ENCODE assay signal across 14 mouse cellular contexts in genomic region chr16:45222771-45223170, GRCm38 (mm10).
DNase-seq lines count a peak whose midpoint lies in the region.
"Had no signal": no experiment of that assay in that cellular context is flagged by ENCODE, and none has a peak within 500 bp of the region (broad histone marks: within the 10 kb centered on the region; RNA-seq: fewer than 3 reads in every experiment).

No protein-coding gene starts in this region.

- DNase-seq in spleen, postnatal 36 days (ENCODE audit: low spot score in 2 of 2): peak; percentile 69 to 76
- DNase-seq in spleen, adult 18-20 months: no peak
- peak; percentile 16 for DNase-seq in 416B (ENCODE audit: low read depth)
- DNase-seq in CD4-positive helper T cell, adult 2 months (ENCODE audit: low read depth, low spot score): peak; percentile 64
- DNase-seq in naive thymus-derived CD4-positive, alpha-beta T cell, adult 2 months (ENCODE audit: low read depth): peak; percentile 59
- no peak for DNase-seq in urinary bladder, adult 18-20 months (ENCODE audit: low spot score in 2 of 2)
- DNase-seq in lung, postnatal 25 days (ENCODE audit: low spot score): no peak
- DNase-seq: adrenal gland, adult 8-10 months; adrenal gland, postnatal 36 days; cerebellum, adult 2 months; cerebellum, postnatal 10 days; embryo, embryonic 11 days; gastrocnemius, postnatal 36 days; heart, postnatal 10 days had no signal

Comparison
In these comparisons a context has a peak if more than half of its experiments do, and no peak if none do; other contexts are left out.
1. DNase-seq: peak in spleen, postnatal 36 days (2 of 2), 416B (single experiment), CD4-positive helper T cell, adult 2 months (single experiment) and naive thymus-derived CD4-positive, alpha-beta T cell, adult 2 months (single experiment); none in spleen, adult 18-20 months (0 of 2), urinary bladder, adult 18-20 months (0 of 2) and lung, postnatal 25 days (single experiment).